Mouse (Mus musculus) liver, embryonic 13.5 days (tissue): ENCODE results near the gene Naglu. TPM values are rescaled to one million over a fixed set of nuclear protein-coding genes. Genes with fewer than 3 reads are reported as not detected.

Experiments
- ATAC-seq: fragments of 200-750 bp; cut with Nextera tagmentation; 2 replicates; pipeline ENCODE4 v1.8.0; 2017; ENCODE audit warnings: low read depth, mild to moderate bottlenecking, moderate number of reproducible peaks, moderate library complexity
- DNase-seq: peaks from one replicate; pipeline ENCODE4 v3.0.0; 2022
- H3K27ac ChIP-seq: fragments of 300-500 bp; sonication (generic); 2 replicates; pipeline ENCODE4 v1.5.1; 2015; ENCODE audit warnings: moderate library complexity, mild to moderate bottlenecking, inconsistent platforms
- H3K27me3 ChIP-seq: fragments of 300-500 bp; sonication (generic); 2 replicates; pipeline ENCODE4 v1.6.1; 2015; ENCODE audit warnings: mild to moderate bottlenecking, inconsistent platforms
- H3K36me3 ChIP-seq: fragments of 300-500 bp; sonication (generic); 2 replicates; pipeline ENCODE4 v1.6.1; 2015; ENCODE audit warnings: mild to moderate bottlenecking, inconsistent platforms
- H3K4me1 ChIP-seq: fragments of 300-500 bp; sonication (generic); replicated peaks from 2 replicates; pipeline ENCODE4 v1.6.1; 2015; ENCODE audit warnings: inconsistent platforms
- H3K4me2 ChIP-seq: fragments of 300-500 bp; sonication (generic); 2 replicates; pipeline ENCODE4 v1.6.1; 2015; ENCODE audit warnings: inconsistent platforms, mild to moderate bottlenecking, moderate library complexity
- H3K4me3 ChIP-seq: fragments of 300-500 bp; sonication (generic); replicated peaks from 2 replicates; pipeline ENCODE4 v1.5.1; 2015; ENCODE audit warnings: mild to moderate bottlenecking, inconsistent platforms
- H3K9ac ChIP-seq: fragments of 300-500 bp; sonication (generic); 2 replicates; pipeline ENCODE4 v1.6.1; 2015; ENCODE audit warnings: mild to moderate bottlenecking, inconsistent platforms
- H3K9me3 ChIP-seq: fragments of 300-500 bp; sonication (generic); replicated peaks from 2 replicates; pipeline ENCODE4 v1.6.1; 2016; ENCODE audit warnings: inconsistent platforms
- WGBS: fragments of 180-500 bp; shearing (Covaris S2); methylation state at CpG from one replicate; pipeline ENCODE4 v1.1.7; 2015; ENCODE audit not compliant: insufficient replicate concordance; 5-methylcytosine and 5-hydroxymethylcytosine counted together
- polyA plus RNA-seq: library from polyadenylated mRNA; unstranded; fragments of >200 nt; fragmentation: Nextera tagmentation; extraction: Ambion mirVana; gene quantifications from 2 replicates; pipeline ENCODE4 v1.2.1, GENCODE M21; 2015

Gene Naglu
- polyA plus RNA-seq = 6.0 TPM in 2 replicates

DNA sequence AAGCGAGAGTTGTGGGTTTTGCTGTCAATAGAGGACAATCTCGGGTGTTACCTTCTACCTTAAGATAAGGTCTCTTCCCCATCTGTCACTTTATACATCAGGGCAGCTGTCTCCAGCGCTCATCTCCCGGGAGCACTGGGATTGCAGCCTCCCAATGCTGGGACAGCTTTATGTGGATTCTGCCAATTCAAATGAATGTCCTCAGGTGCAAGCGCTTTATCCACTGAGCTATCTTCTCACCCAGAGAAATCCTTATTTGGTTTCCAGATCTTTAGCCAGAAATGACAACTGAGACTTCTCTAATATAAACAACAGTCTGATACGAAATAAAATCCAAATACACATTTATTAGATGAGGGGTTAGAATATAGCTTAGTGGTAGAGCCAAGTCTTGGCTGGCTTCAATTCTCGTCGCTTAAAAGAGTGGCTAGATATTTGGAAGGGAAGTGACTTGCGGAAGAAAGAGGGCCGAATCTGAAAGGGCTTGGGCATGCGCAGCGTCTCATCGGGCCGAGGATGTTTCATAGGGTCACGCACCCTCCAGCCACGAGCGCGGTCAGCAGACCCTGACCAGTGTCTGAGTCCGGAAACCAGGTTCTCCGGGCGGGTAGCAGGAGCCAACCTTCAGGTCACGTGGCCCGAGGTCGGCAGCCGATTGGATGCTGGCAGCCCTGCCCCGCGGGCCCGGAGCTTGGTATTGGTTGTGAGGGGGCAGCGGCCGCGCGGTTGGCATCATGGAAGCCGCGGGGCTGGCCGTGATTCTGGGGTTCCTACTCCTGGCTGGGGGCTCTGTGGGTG lies at the start of gene Naglu:
TSS of gene Naglu (plus strand) at position 622 of the 798 bp plus-strand sequence.
- peak; percentile 89 for DNase-seq
- Histone ChIP-seq H3K27ac (no peak within 1 kb of the TSS; the same call in 1 of the 2 replicates), H3K9ac (peak within 1 kb of the TSS; percentile 79), H3K9me3 (no peaks in the 10 kb centered on the region), H3K4me2 (peak within 1 kb of the TSS; percentile 97), H3K36me3 (0 out of 2 replicates have a peak, but pooled peaks cover 4% of the 10 kb centered on the region), H3K4me3 (peak within 1 kb of the TSS; percentile 78), H3K27me3 (peaks cover 35% of the 10 kb centered on the region), H3K4me1 (peaks cover 44% of the 10 kb centered on the region)
- peak; percentile 84 for ATAC-seq
- WGBS = 3% methylated on average over 35 of the region's 35 CpGs

DNA sequence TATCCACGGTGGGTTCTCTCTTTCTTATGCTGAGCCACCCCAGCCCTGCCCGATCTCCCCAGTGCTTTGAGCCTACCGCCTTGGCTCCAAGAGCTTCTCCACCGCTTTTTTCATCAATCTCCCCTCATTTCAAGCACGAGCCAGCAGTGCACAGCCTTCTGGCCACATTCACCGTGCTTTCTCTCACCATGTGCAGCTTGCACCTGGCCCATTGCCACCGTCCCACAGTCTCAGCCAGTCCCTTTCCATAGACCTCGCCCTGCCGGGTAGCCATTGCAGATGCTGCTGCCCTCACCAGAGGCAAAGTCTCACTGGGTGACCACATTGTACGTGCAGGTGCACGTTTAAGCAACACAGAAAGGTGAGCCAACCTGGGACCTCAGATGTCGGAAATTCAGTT lies 46.4 kb upstream of the Naglu start:
- no peak overlapping the region for H3K4me2 ChIP-seq
- no peaks in the 10 kb centered on the region for H3K4me1 ChIP-seq
- no peaks in the 10 kb centered on the region for H3K9me3 ChIP-seq
- no peaks in the 10 kb centered on the region for H3K27me3 ChIP-seq
- 90% methylated on average over 12 of the region's 12 CpGs for WGBS
- no peak for DNase-seq
- ATAC-seq = no peak
- peaks cover 94% of the 10 kb centered on the region for H3K36me3 ChIP-seq
- H3K27ac ChIP-seq = no peak overlapping the region
- no peak overlapping the region for H3K4me3 ChIP-seq
- no peak overlapping the region for H3K9ac ChIP-seq

DNA sequence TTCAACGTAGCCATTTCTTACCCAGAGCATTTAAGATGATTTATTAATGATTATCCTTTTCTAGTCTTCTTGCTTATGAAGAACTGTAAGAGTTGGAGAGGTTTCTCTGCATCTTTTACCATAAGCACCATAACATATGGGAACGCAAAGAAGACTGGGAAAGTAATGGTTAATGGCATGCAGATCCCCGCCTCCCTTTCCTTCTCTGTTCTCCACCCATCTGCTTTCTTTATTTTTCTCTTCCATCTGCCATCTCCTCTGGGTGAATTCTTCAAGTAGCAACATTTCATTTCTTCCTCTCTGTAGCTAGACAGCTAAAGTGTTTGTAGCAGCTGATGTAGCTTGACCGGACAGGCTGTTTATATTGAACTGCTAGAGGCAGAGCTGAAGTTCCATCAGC lies 45.8 kb upstream of the Naglu start:
- Histone ChIP-seq H3K4me3 (no peak overlapping the region), H3K4me2 (no peak overlapping the region), H3K9ac (no peak overlapping the region), H3K4me1 (no peaks in the 10 kb centered on the region), H3K27me3 (no peaks in the 10 kb centered on the region), H3K27ac (no peak overlapping the region), H3K36me3 (peaks cover 94% of the 10 kb centered on the region), H3K9me3 (no peaks in the 10 kb centered on the region)
- WGBS = 89% methylated on average over 4 of the region's 4 CpGs
- DNase-seq = no peak
- ATAC-seq = no peak

DNA sequence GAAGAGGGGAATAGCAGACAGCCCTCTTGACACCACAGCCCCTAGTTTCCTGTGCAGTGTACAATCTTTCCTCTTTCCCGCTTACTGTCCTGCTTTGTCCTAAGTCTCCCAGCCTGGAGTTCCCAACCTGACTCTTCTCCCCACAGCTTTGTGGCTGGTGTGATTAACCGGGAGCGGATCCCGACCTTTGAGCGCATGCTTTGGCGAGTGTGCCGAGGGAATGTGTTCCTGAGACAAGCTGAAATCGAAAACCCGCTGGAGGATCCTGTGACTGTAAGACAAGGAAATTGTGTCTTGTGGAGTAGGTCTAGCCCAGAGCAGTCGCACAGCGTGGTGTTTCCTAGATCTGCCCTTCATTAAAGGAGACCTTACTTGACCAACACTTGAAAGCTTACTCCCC lies 42.7 kb upstream of the Naglu start:
- H3K4me2 ChIP-seq = no peak overlapping the region
- ATAC-seq = no peak
- no peak for DNase-seq
- no peak overlapping the region for H3K9ac ChIP-seq
- H3K36me3 ChIP-seq = peaks cover 93% of the 10 kb centered on the region
- no peaks in the 10 kb centered on the region; the same call in 1 of the 2 replicates for H3K4me1 ChIP-seq
- no peak overlapping the region for H3K27ac ChIP-seq
- WGBS = 92% methylated on average over 11 of the region's 11 CpGs
- H3K4me3 ChIP-seq = no peak overlapping the region
- H3K9me3 ChIP-seq = no peaks in the 10 kb centered on the region
- H3K27me3 ChIP-seq = no peaks in the 10 kb centered on the region

DNA sequence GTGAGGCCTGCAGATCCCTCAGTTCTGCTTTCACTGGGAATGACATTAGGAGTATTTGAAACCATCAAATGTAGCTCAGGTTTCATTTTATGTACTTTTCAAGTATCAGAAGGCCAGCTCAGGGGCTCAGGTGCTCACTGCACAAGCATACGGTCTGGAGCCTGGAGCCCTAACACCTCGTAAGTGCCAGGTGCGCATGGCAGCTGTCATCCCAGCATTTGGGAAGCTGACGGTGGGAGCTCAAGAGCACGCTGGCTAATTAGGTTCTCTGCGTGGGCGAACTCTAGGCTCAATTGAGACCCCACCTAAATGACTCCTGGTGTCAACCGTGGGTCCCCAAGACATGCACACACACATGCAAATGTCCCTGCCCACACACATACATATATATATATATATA lies 40.5 kb upstream of the Naglu start:
- WGBS = 89% methylated on average over 8 of the region's 8 CpGs
- Histone ChIP-seq H3K27me3 (no peaks in the 10 kb centered on the region), H3K4me2 (no peak overlapping the region), H3K9me3 (no peaks in the 10 kb centered on the region), H3K27ac (no peak overlapping the region), H3K4me3 (no peak overlapping the region), H3K4me1 (no peaks in the 10 kb centered on the region; the same call in 1 of the 2 replicates), H3K9ac (no peak overlapping the region), H3K36me3 (peaks cover 95% of the 10 kb centered on the region)
- ATAC-seq (no peak), DNase-seq (no peak)

DNA sequence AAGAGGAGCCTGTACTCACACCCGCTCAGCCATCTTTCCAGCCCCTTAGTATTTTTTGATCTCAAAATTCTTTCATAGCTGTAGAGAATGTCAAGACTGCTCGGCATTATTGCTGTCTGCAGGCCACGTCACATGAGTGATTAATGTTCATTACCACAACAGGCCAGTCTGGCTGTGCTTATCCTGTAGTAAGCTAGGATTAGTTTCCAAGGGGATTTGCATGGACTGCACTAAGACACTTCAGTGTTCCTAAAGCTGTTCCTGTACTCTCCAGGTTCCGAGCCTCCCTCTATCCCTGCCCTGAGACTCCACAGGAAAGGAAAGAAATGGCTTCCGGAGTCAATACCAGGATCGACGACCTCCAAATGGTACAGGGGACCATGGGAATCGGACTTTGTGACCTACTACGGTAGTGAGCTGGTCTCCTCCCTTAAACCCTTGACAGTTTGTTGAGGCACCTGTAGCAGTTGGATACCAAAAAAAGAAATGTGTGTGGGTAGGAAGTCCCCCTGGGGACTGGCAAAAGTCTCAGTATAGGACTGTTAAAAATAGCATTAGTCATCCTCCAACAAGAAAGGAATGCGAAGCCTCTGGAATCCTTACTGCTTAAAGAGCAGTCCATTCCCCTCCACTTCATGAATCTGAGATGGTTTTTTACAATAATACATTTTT lies 39.5 kb upstream of the Naglu start:
- H3K4me1 ChIP-seq = no peaks in the 10 kb centered on the region; the same call in 1 of the 2 replicates
- no peak overlapping the region for H3K4me2 ChIP-seq
- DNase-seq (no peak), ATAC-seq (no peak)
- H3K9ac ChIP-seq = no peak overlapping the region
- H3K27ac ChIP-seq = no peak overlapping the region
- H3K36me3 ChIP-seq = peaks cover 96% of the 10 kb centered on the region
- no peaks in the 10 kb centered on the region for H3K9me3 ChIP-seq
- WGBS = 86% methylated on average over 10 of the region's 10 CpGs
- H3K27me3 ChIP-seq = no peaks in the 10 kb centered on the region
- no peak overlapping the region for H3K4me3 ChIP-seq

DNA sequence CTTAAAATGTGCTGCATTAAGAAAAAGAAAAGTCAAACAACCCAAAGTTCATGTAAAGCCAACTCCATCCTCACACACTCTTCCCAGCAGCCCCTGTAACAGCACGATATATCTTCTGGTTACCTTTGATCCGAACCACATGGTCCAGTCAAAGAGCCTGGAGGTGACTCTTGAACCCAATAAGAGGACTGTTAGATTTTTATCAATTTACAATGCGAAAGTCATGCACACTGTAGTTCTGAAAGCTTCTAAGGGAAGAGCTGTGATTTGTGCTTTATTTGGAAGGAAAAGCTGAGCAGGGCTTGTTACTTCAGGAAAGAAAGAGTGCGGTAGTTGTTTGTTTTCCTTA lies 39.0 kb upstream of the Naglu start:
- 86% methylated on average over 4 of the region's 4 CpGs for WGBS
- Histone ChIP-seq H3K9ac (no peak overlapping the region), H3K4me1 (no peaks in the 10 kb centered on the region; the same call in 1 of the 2 replicates), H3K4me3 (no peak overlapping the region), H3K9me3 (no peaks in the 10 kb centered on the region), H3K27ac (no peak overlapping the region; the same call in 1 of the 2 replicates), H3K4me2 (no peak overlapping the region), H3K27me3 (no peaks in the 10 kb centered on the region), H3K36me3 (peaks cover 95% of the 10 kb centered on the region)
- ATAC-seq = no peak
- DNase-seq = no peak

DNA sequence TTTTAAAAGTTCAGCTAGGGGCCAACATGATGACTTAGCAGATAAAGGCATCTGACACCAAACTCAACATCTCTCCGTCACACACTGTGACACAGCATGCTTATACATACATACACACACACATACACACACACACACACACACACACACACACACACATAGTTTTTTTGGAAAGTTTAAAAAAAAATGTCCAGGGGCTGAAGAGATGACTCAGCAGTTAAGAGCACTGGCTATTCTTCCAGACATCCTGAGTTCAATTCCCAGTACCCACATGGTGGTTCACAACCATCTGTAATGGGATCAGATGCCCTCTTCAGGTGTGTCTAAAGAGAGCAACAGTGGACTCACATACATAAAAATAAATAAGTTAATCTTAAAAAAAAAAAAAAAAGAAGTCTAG lies 38.3 kb upstream of the Naglu start:
- H3K27me3 ChIP-seq = no peaks in the 10 kb centered on the region
- no peaks in the 10 kb centered on the region; the same call in 1 of the 2 replicates for H3K4me1 ChIP-seq
- H3K27ac ChIP-seq = no peak overlapping the region
- H3K4me2 ChIP-seq = no peak overlapping the region
- DNase-seq = no peak
- H3K9me3 ChIP-seq = no peaks in the 10 kb centered on the region
- H3K9ac ChIP-seq = no peak overlapping the region
- ATAC-seq = no peak
- H3K36me3 ChIP-seq = peaks cover 94% of the 10 kb centered on the region
- H3K4me3 ChIP-seq = no peak overlapping the region
- 100% methylated on average over 1 of the region's 1 CpGs for WGBS

DNA sequence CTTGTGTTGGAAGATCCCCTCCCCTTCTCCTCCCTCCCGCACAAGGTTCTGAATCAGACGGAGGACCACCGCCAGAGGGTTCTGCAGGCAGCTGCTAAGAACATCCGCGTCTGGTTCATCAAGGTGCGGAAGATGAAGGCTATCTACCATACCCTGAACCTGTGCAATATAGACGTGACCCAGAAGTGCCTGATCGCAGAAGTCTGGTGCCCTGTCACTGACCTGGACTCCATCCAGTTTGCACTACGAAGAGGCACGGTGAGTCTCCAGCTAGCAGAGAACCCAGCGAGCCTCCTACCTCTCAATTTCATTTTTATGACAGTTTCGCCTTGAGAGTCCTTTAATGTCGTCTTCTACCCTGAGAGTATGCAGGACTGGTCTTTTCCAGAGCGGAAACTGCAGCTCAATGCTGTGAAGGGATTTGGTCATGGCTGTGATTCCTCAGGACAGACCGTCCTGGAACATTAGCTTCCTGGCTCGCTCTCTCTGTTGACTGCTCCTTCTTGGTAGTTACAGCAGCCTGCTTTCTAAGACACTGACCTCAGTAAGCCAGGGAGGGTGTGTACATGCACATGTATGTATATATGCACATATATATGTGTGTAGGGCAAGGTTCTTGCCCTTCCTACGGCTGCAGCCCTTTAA lies 35.8 kb upstream of the Naglu start:
- DNase-seq (no peak), ATAC-seq (no peak)
- H3K27me3 ChIP-seq = no peaks in the 10 kb centered on the region
- H3K36me3 ChIP-seq = peaks cover 96% of the 10 kb centered on the region
- H3K4me2 ChIP-seq = no peak overlapping the region
- WGBS = 90% methylated on average over 17 of the region's 17 CpGs
- no peaks in the 10 kb centered on the region; the same call in 1 of the 2 replicates for H3K4me1 ChIP-seq
- no peak overlapping the region for H3K9ac ChIP-seq
- no peak overlapping the region for H3K27ac ChIP-seq
- no peak overlapping the region for H3K4me3 ChIP-seq
- H3K9me3 ChIP-seq = no peaks in the 10 kb centered on the region

DNA sequence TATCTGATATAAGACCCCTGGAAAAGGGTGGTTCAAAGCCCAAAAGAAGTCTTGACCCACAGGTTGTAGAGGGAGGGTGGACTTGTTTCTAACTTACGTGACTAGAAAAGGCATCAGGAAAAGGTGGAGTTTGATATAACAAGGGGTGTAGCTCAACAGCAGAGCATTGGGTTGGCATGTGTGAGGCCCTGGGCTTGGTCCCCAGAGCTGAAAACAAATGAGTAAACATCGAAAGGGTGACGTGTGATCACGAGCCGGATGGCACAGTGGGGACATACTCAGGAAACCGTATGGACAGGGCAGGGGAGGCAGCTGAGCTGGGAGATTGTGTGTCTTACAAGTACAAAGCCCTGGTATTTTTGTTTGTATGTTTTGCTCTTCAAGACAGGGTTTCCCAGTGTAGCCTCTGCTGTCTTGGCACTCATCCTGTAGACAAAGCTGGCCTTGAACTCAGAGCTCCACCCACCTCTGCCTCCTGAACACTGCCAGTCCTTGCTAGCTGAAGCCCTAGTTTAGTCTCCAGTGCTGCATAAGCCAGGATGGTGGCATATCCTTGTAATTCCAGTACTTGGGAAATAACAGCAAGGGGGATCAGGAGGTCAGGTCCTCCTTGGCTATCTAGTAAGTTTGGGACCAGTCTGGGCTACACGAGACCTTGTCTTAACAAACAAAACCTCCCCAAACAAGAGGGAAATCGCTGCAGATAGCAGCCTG lies 35.0 kb upstream of the Naglu start:
- Histone ChIP-seq H3K9me3 (no peaks in the 10 kb centered on the region), H3K27me3 (no peaks in the 10 kb centered on the region), H3K4me1 (no peaks in the 10 kb centered on the region; the same call in 1 of the 2 replicates), H3K4me2 (no peak overlapping the region), H3K27ac (no peak overlapping the region), H3K36me3 (peaks cover 96% of the 10 kb centered on the region), H3K4me3 (no peak overlapping the region), H3K9ac (no peak overlapping the region)
- no peak for ATAC-seq
- DNase-seq = no peak
- WGBS = 92% methylated on average over 8 of the region's 8 CpGs

DNA sequence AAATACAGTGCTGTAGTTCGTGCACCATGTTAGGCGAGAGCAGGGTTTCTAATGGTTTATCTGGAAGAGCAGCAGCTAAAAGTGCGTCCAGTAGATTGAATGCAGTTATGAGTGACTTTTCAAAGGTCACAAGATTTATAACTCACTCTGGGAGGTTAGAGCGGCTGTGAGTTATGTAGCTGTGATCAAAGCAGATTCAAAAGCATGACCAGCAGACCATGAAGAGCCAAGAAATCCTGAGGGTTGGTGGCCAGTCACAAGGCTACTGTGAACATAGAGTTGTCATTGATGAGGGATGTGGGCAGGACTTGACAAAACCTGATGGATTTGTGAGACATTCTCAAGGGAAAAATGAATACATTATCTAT lies 34.5 kb upstream of the Naglu start:
- H3K9ac ChIP-seq = no peak overlapping the region
- no peak for ATAC-seq
- DNase-seq = no peak
- H3K4me3 ChIP-seq = no peak overlapping the region
- H3K27me3 ChIP-seq = no peaks in the 10 kb centered on the region
- H3K36me3 ChIP-seq = peaks cover 96% of the 10 kb centered on the region
- no peaks in the 10 kb centered on the region; the same call in 1 of the 2 replicates for H3K4me1 ChIP-seq
- H3K27ac ChIP-seq = no peak overlapping the region
- H3K4me2 ChIP-seq = no peak overlapping the region
- H3K9me3 ChIP-seq = no peaks in the 10 kb centered on the region
- WGBS = 85% methylated on average over 4 of the region's 4 CpGs
